Mouse (Mus musculus): Measurements from ENCODE around the gene Lcmt1.

GRCm38 (mm10) chr7:123326062-123326461 lies 43.5 kb upstream of the Lcmt1 start:
- no peak for TF ChIP-seq POLR2A (IDR thresholded peaks at IDR 0.05; ENCODE audit: extremely low read depth, insufficient read depth, low read length)
- no peak for TF ChIP-seq CTCF (IDR thresholded peaks at IDR 0.05; ENCODE audit: low read depth, low read length)
